Mouse (Mus musculus) limb, embryonic 13.5 days (tissue): ENCODE measurements around the gene Zcrb1. TPM values are rescaled to one million over a fixed set of nuclear protein-coding genes. Genes with fewer than 3 reads are reported as not detected.
"Not testable (repeated sequence)": the region's sequence is repeated elsewhere in the genome, so short reads cannot be mapped to it uniquely, and the experiment has no call there.

Source experiments
- ATAC-seq: fragments of 200-750 bp; cut with Nextera tagmentation; 2 replicates; pipeline ENCODE4 v1.8.0; 2017; ENCODE audit warnings: low read depth, moderate number of reproducible peaks, moderate TSS enrichment; ENCODE audit not compliant: low FRiP score
- H3K27ac ChIP-seq: fragments of 300-500 bp; sonication (generic); 2 replicates; pipeline ENCODE4 v1.5.1; 2015; ENCODE audit warnings: inconsistent platforms, mild to moderate bottlenecking, moderate library complexity
- H3K27me3 ChIP-seq: fragments of 300-500 bp; sonication (generic); 2 replicates; pipeline ENCODE4 v1.6.1; 2015; ENCODE audit warnings: mild to moderate bottlenecking, inconsistent platforms
- H3K36me3 ChIP-seq: fragments of 300-500 bp; sonication (generic); 2 replicates; pipeline ENCODE4 v1.6.1; 2015; ENCODE audit warnings: inconsistent platforms, mild to moderate bottlenecking, moderate library complexity
- H3K4me1 ChIP-seq: fragments of 300-500 bp; sonication (generic); 2 replicates; pipeline ENCODE4 v1.6.1; 2015; ENCODE audit warnings: inconsistent platforms
- H3K4me2 ChIP-seq: fragments of 300-500 bp; sonication (generic); replicated peaks from 2 replicates; pipeline ENCODE4 v1.6.1; 2015; ENCODE audit warnings: inconsistent platforms, mild to moderate bottlenecking, moderate library complexity
- H3K4me3 ChIP-seq: fragments of 300-500 bp; sonication (generic); 2 replicates; pipeline ENCODE4 v1.5.1; 2015; ENCODE audit warnings: moderate library complexity, mild to moderate bottlenecking, inconsistent platforms
- H3K9ac ChIP-seq: fragments of 300-500 bp; sonication (generic); 2 replicates; pipeline ENCODE4 v1.6.1; 2015; ENCODE audit warnings: mild to moderate bottlenecking, inconsistent platforms
- H3K9me3 ChIP-seq: fragments of 300-500 bp; sonication (generic); 2 replicates; pipeline ENCODE4 v1.6.1; 2016; ENCODE audit warnings: inconsistent platforms
- WGBS: fragments of 180-500 bp; shearing (Covaris S2); methylation state at CpG from one replicate; pipeline ENCODE4 v1.1.7; 2015; 5-methylcytosine and 5-hydroxymethylcytosine counted together
- polyA plus RNA-seq: library from polyadenylated mRNA; unstranded; fragments of >200 nt; fragmentation: Nextera tagmentation; extraction: Ambion mirVana; gene quantifications from 2 replicates; pipeline ENCODE4 v1.2.1, GENCODE M21; 2015

Zcrb1 gene
- polyA plus RNA-seq, 1 experiment from 2014 or later: 149 TPM

DNA sequence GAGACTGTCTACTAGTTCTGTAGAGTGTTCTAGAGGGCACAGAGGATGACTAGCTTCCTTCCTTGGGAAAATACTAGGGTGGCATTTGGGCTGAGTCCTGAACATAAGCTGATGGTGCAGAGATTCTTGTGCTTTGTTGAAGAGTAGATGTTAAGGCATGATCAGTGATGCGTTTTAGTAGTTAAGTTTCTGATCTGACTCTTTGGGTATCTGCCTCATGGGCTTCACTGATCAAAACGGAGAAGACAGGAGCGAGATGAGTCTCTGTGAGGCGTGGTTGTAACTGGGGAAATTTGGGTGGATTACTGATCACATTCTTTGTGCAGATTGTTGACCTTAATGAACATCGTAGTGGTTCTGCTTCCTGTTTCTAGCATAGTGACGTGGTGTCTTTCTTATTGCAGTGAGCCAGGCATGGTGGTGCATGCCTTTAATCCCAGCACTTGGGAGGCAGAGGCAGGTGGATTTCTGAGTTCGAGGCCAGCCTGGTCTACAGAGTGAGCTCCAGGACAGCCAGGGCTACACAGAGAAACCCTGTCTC lies 7.4 kb upstream of the Zcrb1 start:
- Histone ChIP-seq H3K9me3 (no peaks in the 10 kb centered on the region), H3K4me1 (no peaks in the 10 kb centered on the region), H3K9ac (no peak overlapping the region), H3K27ac (no peak overlapping the region), H3K4me3 (no peak overlapping the region), H3K36me3 (peaks cover 23% of the 10 kb centered on the region), H3K4me2 (no peak overlapping the region), H3K27me3 (no peaks in the 10 kb centered on the region)
- WGBS: 92% methylated on average over 7 of the region's 7 CpGs
- ATAC-seq: no peak

DNA sequence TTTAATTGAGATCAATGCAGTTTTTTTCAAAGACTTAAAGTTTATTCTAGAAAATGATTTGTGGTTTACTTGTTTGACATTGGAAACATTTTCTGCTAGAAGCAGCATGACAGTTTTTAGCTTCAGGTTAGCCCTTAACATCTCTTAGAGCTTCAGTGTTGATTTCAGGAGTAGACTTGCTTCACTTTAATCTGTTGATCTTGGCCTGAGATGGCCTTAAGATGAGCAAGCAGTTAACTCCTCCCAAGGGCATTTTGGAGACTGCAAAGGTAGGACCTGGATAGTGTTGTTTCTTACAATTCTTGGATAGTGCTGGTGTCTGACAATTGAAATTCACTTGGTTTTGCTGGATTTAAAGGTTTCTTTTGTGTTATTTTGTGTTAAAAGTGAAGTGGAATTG lies 6.7 kb upstream of the Zcrb1 start:
- H3K27me3 ChIP-seq: no peaks in the 10 kb centered on the region
- H3K9me3 ChIP-seq: no peaks in the 10 kb centered on the region
- no peak overlapping the region for H3K9ac ChIP-seq
- H3K27ac ChIP-seq: no peak overlapping the region
- H3K36me3 ChIP-seq: peaks cover 20% of the 10 kb centered on the region
- H3K4me3 ChIP-seq: no peak overlapping the region
- ATAC-seq: no peak
- H3K4me1 ChIP-seq: peaks cover 4% of the 10 kb centered on the region
- no peak overlapping the region for H3K4me2 ChIP-seq

DNA sequence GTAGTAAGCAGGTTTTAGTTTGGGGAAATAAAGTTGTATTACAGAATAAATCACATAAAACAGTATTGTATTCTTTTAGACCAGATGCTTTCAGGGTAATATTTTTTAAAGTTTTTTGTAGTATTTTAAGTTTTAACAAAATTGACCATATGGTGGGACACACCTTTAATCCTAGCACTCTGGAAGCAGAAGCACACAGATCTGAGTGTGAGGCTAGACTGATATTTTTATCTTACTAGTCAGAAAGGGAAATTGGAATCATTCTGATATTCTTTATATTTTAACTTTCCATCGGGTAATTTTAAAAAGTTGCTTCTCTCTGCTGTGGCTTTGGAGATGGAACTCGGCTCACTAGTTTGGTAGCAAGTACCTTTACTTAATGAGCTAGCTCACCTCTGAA lies 4.6 kb upstream of the Zcrb1 start:
- WGBS: 92% methylated on average over 2 of the region's 2 CpGs
- H3K4me3 ChIP-seq: no peak overlapping the region
- H3K9me3 ChIP-seq: no peaks in the 10 kb centered on the region
- peaks cover 12% of the 10 kb centered on the region for H3K4me1 ChIP-seq
- no peaks in the 10 kb centered on the region for H3K27me3 ChIP-seq
- ATAC-seq: no peak
- peaks cover 12% of the 10 kb centered on the region; the same call in 1 of the 2 replicates for H3K36me3 ChIP-seq
- no peak overlapping the region for H3K9ac ChIP-seq
- no peak overlapping the region for H3K4me2 ChIP-seq
- no peak overlapping the region for H3K27ac ChIP-seq

DNA sequence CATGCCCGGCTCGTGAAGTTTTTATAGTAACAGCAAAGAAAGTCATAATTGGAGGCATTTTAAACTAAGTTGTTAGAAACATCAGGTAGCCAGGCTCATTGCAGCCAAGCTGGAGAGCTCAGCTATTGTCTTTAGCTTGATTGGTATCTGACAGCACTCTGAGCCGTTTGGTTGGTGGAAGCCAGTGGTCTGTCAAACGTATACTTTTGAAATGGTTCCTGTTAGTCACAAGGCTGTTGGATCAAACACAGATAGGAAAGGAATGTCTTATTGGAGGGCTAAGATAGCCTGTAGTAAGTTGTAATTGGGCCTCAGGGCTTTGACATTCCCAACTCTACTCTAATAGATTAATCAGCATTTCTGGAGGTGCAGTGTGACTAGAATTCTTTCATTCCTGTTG lies 3.3 kb upstream of the Zcrb1 start:
- peaks cover 10% of the 10 kb centered on the region; the same call in 1 of the 2 replicates for H3K36me3 ChIP-seq
- H3K4me3 ChIP-seq: no peak overlapping the region
- H3K4me1 ChIP-seq: peaks cover 22% of the 10 kb centered on the region
- 58% methylated on average over 4 of the region's 4 CpGs for WGBS
- no peak overlapping the region for H3K27ac ChIP-seq
- ATAC-seq: no peak
- no peaks in the 10 kb centered on the region for H3K9me3 ChIP-seq
- no peaks in the 10 kb centered on the region for H3K27me3 ChIP-seq
- no peak overlapping the region for H3K9ac ChIP-seq
- no peak overlapping the region for H3K4me2 ChIP-seq

DNA sequence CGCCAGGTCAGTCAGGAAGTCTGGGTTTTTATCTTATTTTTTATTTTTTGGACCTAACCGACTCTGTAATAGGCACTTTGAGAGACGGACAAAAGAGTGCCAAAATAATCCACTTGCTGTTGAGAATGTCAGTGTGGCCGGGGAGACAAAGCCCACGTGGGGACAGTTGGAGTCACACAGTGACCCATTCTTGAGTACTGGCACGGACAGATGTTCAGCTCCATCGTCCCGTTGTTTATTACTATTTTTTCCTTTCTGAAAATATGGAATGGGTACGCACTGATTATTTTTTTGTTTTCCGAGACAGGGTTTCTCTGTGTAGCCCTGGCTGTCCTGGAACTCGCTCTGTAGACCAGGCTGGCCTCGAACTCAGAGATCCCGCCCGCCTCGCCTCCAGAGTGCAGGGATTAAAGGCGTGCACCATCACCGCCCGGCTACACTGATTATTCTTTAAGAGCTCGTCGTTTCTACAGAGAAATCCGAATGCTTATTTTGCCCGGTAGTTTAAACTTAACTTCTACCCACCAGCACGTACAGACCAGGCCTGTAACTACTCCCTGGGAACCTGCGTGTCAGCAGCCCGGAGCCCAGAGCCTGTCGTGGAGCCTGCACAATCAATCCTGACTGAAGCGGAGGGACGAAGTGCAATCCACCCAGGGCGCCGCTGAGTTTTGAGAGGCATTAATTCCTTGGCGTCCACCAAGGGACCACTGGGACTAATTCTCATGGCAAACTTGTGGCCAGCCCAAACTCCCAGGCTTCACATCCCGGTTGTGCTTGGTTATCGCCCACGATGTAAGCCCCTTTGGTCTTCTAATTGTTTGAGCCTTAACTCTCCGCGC lies 786 bp upstream of the Zcrb1 start:
- peak overlapping the region; percentile 76; the same call in 1 of the 2 replicates for H3K27ac ChIP-seq
- H3K4me2 ChIP-seq: peak overlapping the region; percentile 88
- no peak for ATAC-seq
- H3K9ac ChIP-seq: peak overlapping the region; percentile 96
- WGBS: 1% methylated on average over 36 of the region's 36 CpGs
- H3K4me3 ChIP-seq: peak overlapping the region; percentile 91
- H3K9me3 ChIP-seq: no peaks in the 10 kb centered on the region
- H3K36me3 ChIP-seq: peaks cover 17% of the 10 kb centered on the region
- H3K27me3 ChIP-seq: no peaks in the 10 kb centered on the region
- peaks cover 28% of the 10 kb centered on the region for H3K4me1 ChIP-seq

DNA sequence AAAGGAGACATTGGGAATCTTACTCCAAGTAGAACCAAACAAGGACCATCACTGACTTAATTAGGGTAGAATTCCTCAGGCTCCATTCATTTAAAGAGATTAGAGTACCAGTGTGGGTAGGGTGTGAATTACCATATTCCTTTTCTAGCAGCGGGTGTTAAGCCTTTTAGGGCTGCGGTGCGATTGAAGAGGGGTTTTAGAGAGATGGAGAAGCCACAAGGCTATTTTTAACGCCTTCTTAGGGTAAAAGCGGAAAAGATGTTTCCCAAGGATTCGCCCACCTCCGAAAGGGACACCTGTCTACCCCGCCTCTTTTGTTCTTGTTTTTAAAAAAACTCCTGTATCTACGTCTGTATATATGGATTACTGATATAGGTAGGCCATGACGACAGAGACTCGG lies 865 bp downstream of the Zcrb1 start:
- H3K27ac ChIP-seq: no peak overlapping the region
- peaks cover 28% of the 10 kb centered on the region for H3K4me1 ChIP-seq
- H3K9me3 ChIP-seq: no peaks in the 10 kb centered on the region
- 2% methylated on average over 11 of the region's 11 CpGs for WGBS
- peaks cover 31% of the 10 kb centered on the region for H3K36me3 ChIP-seq
- H3K27me3 ChIP-seq: no peaks in the 10 kb centered on the region
- ATAC-seq: no peak
- H3K9ac ChIP-seq: peak overlapping the region; percentile 96
- peak overlapping the region; percentile 91 for H3K4me3 ChIP-seq
- peak overlapping the region; percentile 88 for H3K4me2 ChIP-seq

DNA sequence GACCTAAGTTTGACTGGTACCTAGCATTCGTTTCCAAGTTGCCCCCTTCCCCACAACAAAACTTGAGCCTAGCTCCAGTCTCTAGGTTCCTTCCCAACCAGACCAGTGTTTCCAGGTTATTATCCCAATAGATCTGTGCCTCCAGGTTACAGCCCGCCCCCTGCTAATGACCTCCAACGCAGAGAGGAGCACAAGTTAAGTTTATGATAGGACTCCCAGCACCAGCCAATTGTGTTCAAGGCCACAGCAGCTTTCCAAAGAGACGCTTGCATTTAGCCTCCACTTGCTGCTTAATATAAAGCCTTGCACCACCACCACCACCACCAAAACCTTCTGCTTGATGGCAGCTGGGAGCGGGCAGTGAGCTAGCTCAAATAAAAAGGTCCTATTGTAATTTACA lies 16.8 kb downstream of the Zcrb1 start:
- 48% methylated on average over 5 of the region's 5 CpGs for WGBS
- Histone ChIP-seq H3K27ac (no peak overlapping the region), H3K27me3 (no peaks in the 10 kb centered on the region), H3K9me3 (no peaks in the 10 kb centered on the region), H3K4me2 (no peak overlapping the region), H3K36me3 (peaks cover 24% of the 10 kb centered on the region), H3K4me3 (no peak overlapping the region), H3K4me1 (no peaks in the 10 kb centered on the region), H3K9ac (no peak overlapping the region)
- no peak for ATAC-seq

DNA sequence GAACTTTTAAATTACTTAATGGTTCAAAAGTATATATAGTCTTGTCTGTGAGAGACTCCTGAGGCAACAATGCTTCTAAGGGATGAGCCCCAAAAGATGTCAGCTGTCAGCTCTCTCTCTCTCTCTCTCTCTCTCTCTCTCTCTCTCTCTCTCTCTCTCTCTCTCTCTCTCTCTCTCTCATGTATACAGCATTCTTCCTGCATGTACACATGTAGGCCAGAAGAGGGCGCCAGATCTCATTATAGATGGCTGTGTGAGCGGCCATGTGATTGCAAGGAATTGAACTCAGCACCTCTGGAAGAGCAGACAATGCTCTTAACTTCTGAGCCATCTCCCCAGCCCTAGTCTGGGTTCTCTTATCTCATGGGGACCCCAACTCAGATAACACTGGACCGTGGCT lies 19.0 kb downstream of the Zcrb1 start:
- WGBS: 82% methylated on average over 3 of the region's 3 CpGs
- no peak overlapping the region for H3K9ac ChIP-seq
- H3K36me3 ChIP-seq: peaks cover 5% of the 10 kb centered on the region
- H3K9me3 ChIP-seq: no peaks in the 10 kb centered on the region
- no peak for ATAC-seq
- H3K27ac ChIP-seq: no peak overlapping the region
- no peaks in the 10 kb centered on the region for H3K27me3 ChIP-seq
- H3K4me3 ChIP-seq: no peak overlapping the region
- no peaks in the 10 kb centered on the region for H3K4me1 ChIP-seq
- no peak overlapping the region for H3K4me2 ChIP-seq

DNA sequence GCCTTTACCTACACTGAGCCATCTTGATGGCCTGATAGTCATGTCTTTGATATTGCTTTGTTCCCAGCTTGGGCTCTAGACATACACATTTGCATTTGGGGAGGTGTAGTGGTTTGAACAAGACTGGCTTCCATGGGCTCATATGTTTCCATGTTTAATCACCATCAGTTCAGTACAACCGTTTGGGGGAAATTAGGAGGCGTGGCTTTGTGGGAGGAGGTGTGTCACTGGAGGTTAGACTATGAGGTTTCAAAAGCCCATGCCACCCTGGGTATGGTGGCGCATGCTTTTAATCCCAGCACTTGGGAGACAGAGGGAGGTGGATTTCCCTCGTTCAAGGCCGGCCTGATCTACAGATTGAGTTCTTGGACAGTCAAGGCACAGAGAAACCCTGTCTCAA lies 22.4 kb downstream of the Zcrb1 start:
- no peaks in the 10 kb centered on the region for H3K27me3 ChIP-seq
- H3K27ac ChIP-seq: no peak overlapping the region
- H3K36me3 ChIP-seq: no peaks in the 10 kb centered on the region
- 86% methylated on average over 5 of the region's 5 CpGs for WGBS
- H3K4me2 ChIP-seq: no peak overlapping the region
- no peaks in the 10 kb centered on the region for H3K4me1 ChIP-seq
- no peaks in the 10 kb centered on the region for H3K9me3 ChIP-seq
- H3K4me3 ChIP-seq: no peak overlapping the region
- H3K9ac ChIP-seq: no peak overlapping the region
- ATAC-seq: no peak

DNA sequence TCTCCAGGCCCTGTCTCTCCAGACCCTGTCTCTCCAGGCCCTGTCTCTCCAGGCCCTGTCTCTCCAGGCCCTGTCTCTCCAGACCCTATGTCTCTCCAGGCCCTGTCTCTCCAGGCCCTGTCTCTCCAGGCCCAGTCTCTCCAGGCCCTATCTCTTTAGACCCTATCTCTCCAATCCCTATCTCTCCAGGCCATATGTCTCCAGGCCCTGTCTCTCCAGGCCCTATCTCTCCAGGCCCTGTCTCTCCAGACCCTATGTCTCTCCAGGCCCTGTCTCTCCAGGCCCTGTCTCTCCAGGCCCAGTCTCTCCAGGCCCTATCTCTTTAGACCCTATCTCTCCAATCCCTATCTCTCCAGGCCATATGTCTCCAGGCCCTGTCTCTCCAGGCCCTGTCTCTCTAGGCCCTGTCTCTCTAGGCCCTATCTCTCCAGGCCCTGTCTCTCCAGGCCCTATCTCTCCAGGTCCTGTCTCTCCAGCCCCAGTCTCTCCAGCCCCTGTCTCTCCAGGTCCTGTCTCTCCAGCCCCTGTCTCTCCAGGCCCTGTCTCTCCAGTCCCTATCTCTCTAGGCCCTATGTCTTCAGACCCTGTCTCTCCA lies 25.5 kb downstream of the Zcrb1 start:
- not testable (repeated sequence) for H3K4me2 ChIP-seq, H3K27me3 ChIP-seq, ATAC-seq, H3K9ac ChIP-seq, H3K4me1 ChIP-seq, H3K4me3 ChIP-seq, H3K36me3 ChIP-seq, H3K27ac ChIP-seq, H3K9me3 ChIP-seq

DNA sequence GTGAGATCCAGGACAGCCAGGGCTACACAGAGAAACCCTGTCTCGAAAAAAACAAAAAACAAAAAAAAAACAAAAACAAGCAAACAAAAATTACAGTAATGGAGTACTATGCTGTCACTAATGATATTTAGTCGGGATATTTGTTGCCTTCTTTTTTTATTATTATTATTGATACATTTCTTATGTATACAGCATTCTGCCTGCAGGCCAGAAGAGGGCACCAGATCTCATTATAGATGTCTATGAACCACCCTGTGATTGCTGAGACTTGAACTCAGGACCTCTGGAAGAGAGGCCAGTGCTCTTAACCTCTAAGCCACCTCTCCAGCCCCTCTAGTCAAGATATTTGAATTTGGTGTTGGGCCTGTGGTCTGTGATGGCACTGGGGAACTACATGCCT lies 26.3 kb downstream of the Zcrb1 start:
- H3K36me3 ChIP-seq: no peaks in the 10 kb centered on the region
- H3K4me3 ChIP-seq: no peak overlapping the region
- no peak overlapping the region for H3K4me2 ChIP-seq
- ATAC-seq: no peak
- 77% methylated on average over 2 of the region's 2 CpGs for WGBS
- H3K27me3 ChIP-seq: no peaks in the 10 kb centered on the region
- no peaks in the 10 kb centered on the region for H3K9me3 ChIP-seq
- H3K9ac ChIP-seq: no peak overlapping the region
- no peak overlapping the region for H3K27ac ChIP-seq
- 0 out of 2 replicates have a peak, but pooled peaks cover 3% of the 10 kb centered on the region for H3K4me1 ChIP-seq

DNA sequence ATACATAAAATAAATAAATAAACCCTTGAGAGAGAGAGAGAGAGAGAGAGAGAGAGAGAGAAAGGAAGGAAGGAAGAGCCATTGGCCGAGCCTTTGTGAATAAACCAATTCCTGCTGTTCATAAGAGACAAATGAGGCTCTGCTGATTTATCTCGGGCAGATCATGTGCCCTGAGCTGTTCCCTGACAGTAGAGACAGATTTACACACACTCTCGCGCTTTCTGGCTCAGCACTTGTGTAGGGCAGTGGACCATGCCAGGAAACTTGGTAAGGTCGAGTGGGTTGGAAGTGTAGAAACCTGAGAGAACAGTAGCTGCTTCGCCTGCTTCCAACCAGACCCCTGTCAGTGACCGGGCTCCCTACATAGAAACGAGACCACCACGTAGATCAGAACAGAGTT lies 29.6 kb downstream of the Zcrb1 start:
- Histone ChIP-seq H3K4me1 (0 out of 2 replicates have a peak, but pooled peaks cover 3% of the 10 kb centered on the region), H3K27me3 (no peaks in the 10 kb centered on the region)

More for the DNA sequence above, 29.6 kb downstream of the Zcrb1 start:
- ATAC-seq: no peak
- Histone ChIP-seq H3K9ac (no peak overlapping the region), H3K4me2 (no peak overlapping the region), H3K27ac (no peak overlapping the region), H3K4me3 (no peak overlapping the region), H3K9me3 (no peaks in the 10 kb centered on the region), H3K36me3 (no peaks in the 10 kb centered on the region)
- WGBS: 63% methylated on average over 9 of the region's 9 CpGs
